Mouse (Mus musculus) heart, adult 2 months (tissue): ENCODE measurements around the gene S100a13.

Experiments
- CTCF ChIP-seq: fragments of 200-600 bp; IDR thresholded peaks from 2 replicates; pipeline ENCODE4 v1.8.1; 2022; ENCODE audit warnings: antibody characterized with exemption, mild to moderate bottlenecking, moderate library complexity
- EP300 ChIP-seq: fragments of 200-500 bp; IDR thresholded peaks from 2 replicates; pipeline ENCODE4 v1.6.1; 2011; ENCODE audit warnings: low read depth, low read length, control low read depth; ENCODE audit not compliant: insufficient read depth
- POLR2A ChIP-seq: fragments of 200-500 bp; IDR thresholded peaks from 2 replicates; pipeline ENCODE4 v1.6.1; 2011; ENCODE audit warnings: mild to moderate bottlenecking, low read depth, low read length, control low read depth; ENCODE audit not compliant: insufficient read depth

DNA sequence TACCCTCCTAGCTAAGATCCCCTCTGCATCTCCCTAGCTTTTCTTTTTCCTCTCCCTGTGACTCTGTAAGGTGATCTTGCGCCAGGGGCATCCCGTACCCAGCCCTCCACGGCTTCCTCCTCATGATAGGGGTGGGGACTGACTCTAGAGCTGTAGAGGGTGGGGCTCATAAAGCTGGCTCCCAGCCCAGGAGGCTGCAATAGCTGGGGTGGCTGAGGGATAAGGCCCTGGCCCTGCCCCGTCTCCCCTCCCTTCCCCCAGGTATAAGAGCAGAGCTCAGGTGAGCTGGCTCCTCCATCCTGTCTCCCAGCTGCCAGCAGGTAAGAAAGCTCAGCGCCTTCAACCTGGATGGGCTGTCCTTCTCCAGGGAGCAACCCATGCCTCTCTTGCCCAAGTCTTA lies 12.3 kb downstream of the S100a13 start, which contains the start of gene S100a14:
- TF ChIP-seq CTCF = no peak
- no peak for TF ChIP-seq POLR2A
- no peak for TF ChIP-seq EP300
